Mouse (Mus musculus) right cerebral cortex, postnatal 4 days (tissue): Measurements from ENCODE around the gene Synj2.
A peak's percentile ranks its signal among the peaks of the same experiment; 100 is the strongest.
"Not testable (repeated sequence)": the region's sequence is repeated elsewhere in the genome, so short reads cannot be mapped to it uniquely, and the experiment has no call there.

Source experiments
- DNase-seq: peaks from one replicate; pipeline ENCODE4 v3.0.0-alpha.2; 2022

Synj2 gene

GRCm38 (mm10) chr17:6003661-6004060 is 62.6 kb downstream of the Synj2 start:
- no peak for DNase-seq

- no peak for DNase-seq
These were observed 64.2 kb downstream of the Synj2 start for GRCm38 (mm10) chr17:6005246-6005637.

GRCm38 (mm10) chr17:6005638-6006471 is 64.8 kb downstream of the Synj2 start:
- DNase-seq, result peak; percentile 53

GRCm38 (mm10) chr17:6007101-6007780 is 66.2 kb downstream of the Synj2 start:
- no peak for DNase-seq

GRCm38 (mm10) chr17:6007902-6008301 is 66.8 kb downstream of the Synj2 start:
- DNase-seq, result no peak

GRCm38 (mm10) chr17:6008590-6008989 is 67.5 kb downstream of the Synj2 start:
- DNase-seq, result no peak

GRCm38 (mm10) chr17:6009606-6010005 is 68.5 kb downstream of the Synj2 start:
- DNase-seq, result no peak

GRCm38 (mm10) chr17:6013079-6013478 is 72.0 kb downstream of the Synj2 start:
- no peak for DNase-seq

- DNase-seq, result no peak
These were observed 73.9 kb downstream of the Synj2 start for GRCm38 (mm10) chr17:6014985-6015384.

- no peak for DNase-seq
These were observed 75.2 kb downstream of the Synj2 start for GRCm38 (mm10) chr17:6016213-6016780.

- no peak for DNase-seq
These were observed 76.2 kb downstream of the Synj2 start for GRCm38 (mm10) chr17:6017268-6017667.

GRCm38 (mm10) chr17:6018348-6018747 is 77.3 kb downstream of the Synj2 start:
- DNase-seq, result no peak

- no peak for DNase-seq
These were observed 78.7 kb downstream of the Synj2 start for GRCm38 (mm10) chr17:6019776-6020175.

- no peak for DNase-seq
These were observed 79.6 kb downstream of the Synj2 start for GRCm38 (mm10) chr17:6020636-6021035.

GRCm38 (mm10) chr17:6021374-6021789 is 80.3 kb downstream of the Synj2 start:
- DNase-seq, result not testable (repeated sequence)

- DNase-seq, result no peak
These were observed 84.8 kb downstream of the Synj2 start for GRCm38 (mm10) chr17:6025831-6026230.

GRCm38 (mm10) chr17:6035661-6036060 is 94.6 kb downstream of the Synj2 start:
- no peak for DNase-seq

- DNase-seq, result no peak
These were observed 95.4 kb downstream of the Synj2 start for GRCm38 (mm10) chr17:6036458-6036857.

GRCm38 (mm10) chr17:6036872-6037271 is 95.8 kb downstream of the Synj2 start:
- no peak for DNase-seq

GRCm38 (mm10) chr17:6037507-6037906 is 96.4 kb downstream of the Synj2 start:
- no peak for DNase-seq

- no peak for DNase-seq
These were observed 111.7 kb downstream of the Synj2 start for GRCm38 (mm10) chr17:6052801-6053200.

- DNase-seq, result peak; percentile 24
These were observed 113.9 kb downstream of the Synj2 start for GRCm38 (mm10) chr17:6054934-6055355.

GRCm38 (mm10) chr17:6062793-6063192 is 121.7 kb downstream of the Synj2 start:
- DNase-seq, result no peak

GRCm38 (mm10) chr17:6063532-6063931 is 122.5 kb downstream of the Synj2 start:
- no peak for DNase-seq
